Mouse (Mus musculus) ovary, postnatal 14 days (tissue): Measurements from ENCODE around the gene Acbd3.

Source experiments
- DNase-seq: peaks from one replicate; pipeline ENCODE4 v3.0.0; 2022; ENCODE audit warnings: low spot score

Acbd3 gene

DNA sequence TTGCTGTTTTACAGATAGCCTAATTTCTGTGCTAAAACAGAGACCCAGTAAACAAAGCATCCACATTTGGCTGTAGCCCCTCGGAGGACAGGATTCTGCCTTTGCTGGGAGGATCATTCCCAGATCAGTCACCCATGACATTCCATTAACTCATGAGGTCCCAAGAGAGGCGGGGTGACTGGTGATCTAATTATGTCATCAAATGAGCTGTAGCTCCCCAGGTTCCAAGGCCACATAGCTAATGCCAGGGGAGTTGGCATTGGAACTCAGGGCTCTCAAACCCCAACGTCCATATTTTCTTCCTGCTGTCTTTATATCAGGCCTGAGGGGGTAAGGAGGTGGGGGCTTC, 57.7 kb downstream of the Acbd3 start:
- DNase-seq, result no peak

DNA sequence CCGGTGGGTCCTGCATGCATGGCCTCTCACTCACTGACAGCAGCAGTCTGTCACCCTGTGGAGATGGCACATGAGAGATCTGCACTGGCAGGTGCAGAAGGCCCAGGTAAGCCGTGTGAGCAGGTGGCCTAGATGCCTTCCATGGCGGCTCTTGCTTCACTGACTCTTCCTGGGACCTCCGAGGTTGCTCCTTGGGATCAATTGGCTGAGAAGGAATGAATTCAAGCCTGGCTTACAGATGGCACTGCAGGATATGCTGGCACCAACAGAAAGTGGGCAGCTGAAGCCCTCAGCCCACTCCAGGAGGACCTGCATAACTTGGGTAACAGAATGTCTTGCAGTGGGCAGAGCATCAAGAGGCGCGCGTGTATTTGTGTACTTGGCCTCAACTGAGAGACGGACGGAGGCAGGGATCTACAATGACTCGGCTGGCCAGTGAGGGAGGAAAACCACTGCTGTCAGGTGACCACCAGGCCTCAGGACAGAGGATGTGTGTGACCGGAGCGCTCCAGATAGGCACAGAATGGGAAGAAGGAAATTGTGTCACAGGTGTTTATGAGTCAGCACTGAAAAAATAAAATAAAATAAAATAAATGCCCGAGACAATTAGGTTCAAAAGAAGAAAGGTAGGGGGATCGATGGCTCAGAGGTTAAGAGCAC, 66.1 kb downstream of the Acbd3 start:
- no peak for DNase-seq

DNA sequence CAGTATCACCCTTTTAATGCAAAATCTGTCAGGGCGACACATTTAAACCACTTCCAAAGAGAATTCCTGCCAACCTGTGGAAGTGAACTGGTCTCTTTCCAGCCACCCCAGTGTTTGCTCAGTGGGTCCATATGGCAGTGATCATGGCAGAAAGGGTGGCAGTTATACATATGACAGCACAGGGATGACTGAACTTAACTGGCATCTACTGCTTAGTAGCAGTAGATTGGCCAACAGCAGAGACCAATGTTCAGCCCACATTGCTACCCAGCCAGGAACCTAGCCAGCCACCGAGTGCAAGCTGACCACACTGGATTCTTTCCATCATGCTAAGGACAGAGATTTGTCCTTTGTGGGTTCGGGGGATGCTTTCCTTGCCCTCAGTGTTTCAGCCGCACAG, 67.0 kb downstream of the Acbd3 start:
- DNase-seq, result no peak

DNA sequence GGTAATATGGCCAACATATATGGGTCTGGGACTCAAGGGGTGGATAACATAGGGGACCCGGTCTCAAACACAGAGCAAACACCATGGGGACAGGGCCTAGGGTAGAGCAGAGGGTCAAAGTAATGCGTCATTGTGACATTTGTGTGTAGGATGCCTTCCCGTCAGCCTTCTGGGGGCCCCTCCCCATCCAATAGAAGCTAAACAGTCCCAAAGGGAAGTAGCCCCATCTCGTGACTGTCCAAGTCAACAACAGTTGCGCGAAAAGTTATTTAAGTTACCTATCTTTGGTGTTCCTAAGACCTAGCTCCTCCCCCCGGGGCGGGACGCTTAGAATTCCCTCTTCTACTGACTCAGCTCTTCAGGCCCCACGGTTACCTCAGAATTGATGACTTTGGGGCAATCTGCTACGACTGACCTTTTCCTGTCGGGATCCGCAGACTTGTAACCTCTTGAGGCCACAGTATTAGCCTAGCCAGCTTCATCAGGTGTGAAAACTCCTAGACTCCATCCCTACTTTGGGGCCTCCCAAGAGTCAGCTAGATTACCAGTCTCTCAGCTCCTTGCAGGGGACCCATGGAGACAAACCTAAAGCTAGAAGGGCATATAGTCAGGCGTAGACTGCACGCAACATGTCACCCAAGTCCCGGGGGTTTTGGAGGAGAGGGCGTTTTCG, 67.7 kb downstream of the Acbd3 start:
- no peak for DNase-seq

DNA sequence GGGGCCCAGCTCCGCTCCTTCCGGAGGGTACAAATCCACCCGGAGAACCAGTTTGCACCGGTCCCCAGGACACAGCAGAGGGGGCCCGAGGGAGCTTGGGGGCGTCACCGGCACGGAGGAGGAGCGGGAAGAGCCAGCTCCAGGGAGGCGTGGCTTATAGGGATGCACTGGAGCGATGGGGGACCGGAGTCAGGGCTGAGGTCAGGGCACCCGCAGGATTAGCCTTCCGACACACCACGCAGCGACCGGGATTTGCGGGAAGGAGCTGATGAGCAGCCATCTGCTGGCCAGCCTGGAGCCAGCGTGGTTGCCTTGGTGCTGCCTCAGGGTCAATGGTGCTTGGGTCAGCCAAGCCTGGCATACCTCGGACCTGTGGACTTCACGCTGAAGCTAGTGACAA, 68.3 kb downstream of the Acbd3 start:
- peak; percentile 33 for DNase-seq

DNA sequence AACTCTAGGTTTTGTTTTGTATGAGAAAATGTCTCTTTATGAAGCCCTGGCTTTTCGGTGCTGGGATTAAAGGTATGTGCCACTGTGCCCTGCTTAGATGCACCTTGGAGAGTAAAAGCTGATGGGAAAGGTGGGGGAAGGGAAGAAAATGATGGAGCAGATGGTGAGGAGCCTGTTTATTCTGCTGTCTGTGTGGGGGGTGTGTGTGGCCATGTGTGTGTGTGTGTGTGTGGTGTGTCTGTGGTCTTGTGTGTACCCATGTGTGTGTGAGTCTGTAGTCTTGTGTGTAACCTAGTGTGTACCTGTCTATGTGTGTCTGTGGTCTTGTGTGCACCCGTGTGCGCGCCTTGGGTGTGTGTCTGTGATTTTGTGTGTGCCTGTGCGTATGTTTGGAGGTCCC, 72.8 kb downstream of the Acbd3 start:
- no peak for DNase-seq

DNA sequence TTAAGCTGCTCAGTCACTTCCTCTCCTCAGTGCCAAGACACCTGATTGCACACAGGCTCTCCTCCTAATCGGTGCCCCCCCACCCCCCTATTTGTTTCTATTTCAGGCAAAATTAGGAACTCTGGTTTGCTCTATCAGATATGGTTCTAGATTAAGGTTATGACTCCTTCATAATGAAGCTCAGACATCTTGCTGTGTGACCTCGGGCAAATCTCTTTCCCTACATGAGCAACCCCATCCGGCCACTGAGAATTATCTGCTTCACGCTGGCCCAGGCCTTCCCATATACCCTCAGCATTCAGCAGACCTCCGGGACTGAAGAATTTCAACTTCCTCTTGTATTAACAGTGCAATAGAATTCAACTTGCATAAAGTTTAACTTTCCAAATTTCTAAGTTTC, 73.4 kb downstream of the Acbd3 start:
- DNase-seq, result no peak

DNA sequence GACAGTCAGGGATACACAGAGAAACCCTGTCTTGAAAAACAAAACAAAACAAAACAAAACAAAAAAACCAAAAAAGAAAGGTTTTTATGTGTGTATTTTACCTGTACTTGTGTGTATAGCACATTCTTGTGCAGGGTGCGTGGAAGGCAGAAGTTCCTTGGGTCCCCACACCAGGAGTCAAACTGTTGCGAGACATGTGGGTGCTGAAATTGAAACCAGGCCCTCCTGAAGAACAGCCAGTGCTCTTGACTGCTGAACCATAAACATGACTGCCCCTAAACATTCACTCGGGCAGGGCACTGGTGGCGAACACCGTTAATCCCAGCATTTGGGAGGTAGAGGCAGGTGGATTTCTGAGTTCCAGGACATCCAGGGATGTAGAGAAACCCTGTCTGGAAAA, 74.2 kb downstream of the Acbd3 start:
- no peak for DNase-seq

DNA sequence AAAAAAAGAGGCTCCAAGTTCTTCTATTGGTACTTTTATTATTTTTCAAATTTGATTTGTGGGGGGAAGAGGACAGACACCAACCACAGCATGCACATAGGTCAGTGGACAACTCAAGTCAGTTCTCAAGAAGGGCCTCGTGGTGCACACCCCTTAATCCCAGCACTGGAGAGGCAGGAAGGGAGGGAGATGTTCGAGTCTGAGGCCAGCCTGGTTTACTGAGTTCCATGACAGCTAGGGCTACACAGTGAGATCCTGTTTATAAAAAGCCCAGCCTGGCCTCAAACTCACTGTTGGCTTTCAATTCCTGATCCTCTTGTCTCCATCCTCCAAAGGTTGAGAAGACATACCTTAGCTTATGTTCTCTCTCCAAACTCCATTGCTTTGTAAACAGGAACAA, 75.0 kb downstream of the Acbd3 start:
- DNase-seq, result no peak

DNA sequence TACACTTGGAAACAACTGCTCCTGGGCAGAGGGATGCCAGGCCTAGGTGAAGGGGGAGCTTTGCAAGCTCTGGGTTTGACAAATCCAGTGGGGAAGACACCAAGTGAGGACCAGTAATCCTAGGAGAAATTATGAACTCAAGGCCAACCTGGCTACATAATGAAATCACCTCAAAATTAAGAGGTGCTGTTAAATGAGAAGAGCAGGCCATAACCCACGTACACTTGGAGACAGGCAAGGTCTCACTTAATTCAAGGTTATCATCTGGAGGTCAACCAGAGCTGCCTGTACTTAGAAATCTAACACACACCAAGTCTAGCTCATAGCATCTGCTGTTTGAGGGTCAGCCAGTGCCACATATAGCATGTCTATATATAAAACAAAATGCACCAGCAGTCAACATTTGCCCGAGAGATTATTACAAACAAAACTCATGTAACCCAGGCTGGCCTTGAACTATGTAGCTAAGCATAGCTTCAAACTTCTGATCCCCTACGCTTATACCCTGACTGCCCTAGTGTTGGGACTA, 75.7 kb downstream of the Acbd3 start:
- DNase-seq, result no peak
